In the genomic region with DNA sequence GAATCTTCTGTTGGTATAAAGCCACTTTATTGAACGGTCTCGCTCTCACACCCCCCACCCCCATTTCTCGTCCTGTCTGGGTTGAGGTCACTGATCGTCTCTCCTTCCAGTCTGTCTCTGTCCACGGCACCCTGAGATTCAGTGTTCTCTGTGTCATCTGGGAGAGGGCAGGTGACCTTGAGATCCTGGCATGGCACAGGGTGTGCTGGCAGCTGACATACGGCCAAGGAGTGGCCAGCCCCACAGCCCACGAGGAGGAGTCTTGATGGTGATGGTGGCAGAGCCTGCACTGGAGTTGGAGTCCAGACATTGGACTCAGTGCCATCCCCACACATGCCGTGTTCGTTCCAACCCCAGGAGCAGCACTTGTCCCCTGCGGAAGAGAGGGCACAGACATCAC, we compare ENCODE assay signal across 15 mouse cellular contexts. TPM values are rescaled to one million over a fixed set of nuclear protein-coding genes. Genes with fewer than 3 reads are reported as not detected.
"Had no signal": no experiment of that assay in that cellular context is flagged by ENCODE, and none has a peak within 500 bp of the region (broad histone marks: within the 10 kb centered on the region; RNA-seq: fewer than 3 reads in every experiment).

No protein-coding gene starts in this region.

- DNase-seq: lung, adult 2 months; lung, postnatal 4 days; right cerebral cortex, postnatal 4 days; spleen, adult 18-20 months; thymus, adult 18-20 months; thymus, postnatal 14 days had no signal

- H3K27ac ChIP-seq: left cerebral cortex, adult 2 months; limb, embryonic 10.5 days; liver, embryonic 15.5 days; neural tube, embryonic 13.5 days had no signal

- H3K9ac ChIP-seq: liver, embryonic 15.5 days; neural tube, embryonic 13.5 days had no signal

- H3K27me3 ChIP-seq: liver, embryonic 15.5 days; neural tube, embryonic 13.5 days had no signal

- H3K9me3 ChIP-seq: limb, embryonic 10.5 days; liver, embryonic 15.5 days; neural tube, embryonic 13.5 days had no signal

- ATAC-seq: lung, postnatal 0 days; midbrain, embryonic 16.5 days had no signal

- H3K4me3 ChIP-seq: left cerebral cortex, adult 2 months; limb, embryonic 10.5 days; liver, embryonic 15.5 days; neural tube, embryonic 13.5 days had no signal

- H3K4me2 ChIP-seq: liver, embryonic 11.5 days; liver, embryonic 15.5 days; midbrain, embryonic 11.5 days; neural tube, embryonic 13.5 days had no signal

- H3K4me1 ChIP-seq: liver, embryonic 15.5 days had no signal

- H3K36me3 ChIP-seq: limb, embryonic 10.5 days; liver, embryonic 15.5 days had no signal

RNA-seq across cellular contexts. Expression of a gene that starts 46.9 kb away (rescaled TPM):
- polyA plus RNA-seq: kidney, embryonic 16.5 days; liver, embryonic 15.5 days had no signal
